ENCODE assay signal across 9 mouse cellular contexts in genomic region chr7:6156901-6157472, GRCm38 (mm10). TPM values are rescaled to one million over a fixed set of nuclear protein-coding genes. Genes with fewer than 3 reads are reported as not detected.
A peak's percentile ranks its signal among the peaks of the same experiment; 100 is the strongest.
DNase-seq lines count a peak whose midpoint lies in the region; ATAC-seq and TF ChIP-seq lines count a peak whose summit lies in the region.
"Had no signal": no experiment of that assay in that cellular context is flagged by ENCODE, and none has a peak within 500 bp of the region (broad histone marks: within the 10 kb centered on the region; RNA-seq: fewer than 3 reads in every experiment).

No protein-coding gene starts in this region.

- DNase-seq in heart, postnatal 25 days (ENCODE audit: low spot score), result no peak
- peak; percentile 92 for DNase-seq in kidney, adult 2 months
- DNase-seq in midbrain, embryonic 14.5 days, result no peak
- no peak for DNase-seq in frontal cortex, postnatal 36 days (ENCODE audit: low spot score in 2 of 2)
- DNase-seq in natural killer cell, adult 2 months (ENCODE audit: low spot score in 2 of 2), result no peak
- no peak for DNase-seq in spleen, postnatal 14 days (ENCODE audit: low spot score in 2 of 2)

- no peak for ATAC-seq in heart, embryonic 14.5 days (ENCODE audit: insufficient number of reproducible peaks, insufficient read depth, low FRiP score, low read depth)
- no peak for ATAC-seq in midbrain, embryonic 14.5 days (ENCODE audit: low FRiP score, low TSS enrichment)

- peak overlapping the region in 1 of 2 experiments; percentile 93; a peak in 3 of 4 replicates for H3K27ac ChIP-seq in heart, embryonic 14.5 days (replicated peaks in 1 of 2; ENCODE audit: control insufficient read depth in 1 of 2, insufficient read depth in 1 of 2, low read depth in 2 of 2, low read length in 2 of 2)
- no peak overlapping the region for H3K27ac ChIP-seq in cortical plate, adult 2 months (ENCODE audit: insufficient read depth, low read length)
- peak overlapping the region; percentile 87 for H3K27ac ChIP-seq in kidney, adult 2 months (ENCODE audit: insufficient read depth, low read depth, low read length)
- H3K27ac ChIP-seq in midbrain, embryonic 14.5 days (replicated peaks; ENCODE audit: low read depth, low read length), result 0 out of 2 replicates have a peak overlapping the region, but pooled peaks have one; percentile 94

- 47% methylated on average over 9 of the region's 9 CpGs for WGBS in heart, embryonic 14.5 days
- WGBS in kidney, adult 2 months, result 21% methylated on average over 9 of the region's 9 CpGs
- 72% methylated on average over 9 of the region's 9 CpGs for WGBS in midbrain, embryonic 14.5 days

- peak overlapping the region; percentile 78 for H3K4me2 ChIP-seq in heart, embryonic 14.5 days (ENCODE audit: low read length)
- peak overlapping the region; percentile 58 for H3K4me2 ChIP-seq in midbrain, embryonic 14.5 days (ENCODE audit: low read length)

- no peaks in the 10 kb centered on the region for H3K36me3 ChIP-seq in heart, embryonic 14.5 days (ENCODE audit: control insufficient read depth, insufficient read depth, low read length)
- H3K36me3 ChIP-seq in kidney, adult 2 months (ENCODE audit: control insufficient read depth, insufficient read depth, low read length), result no peaks in the 10 kb centered on the region
- no peaks in the 10 kb centered on the region for H3K36me3 ChIP-seq in midbrain, embryonic 14.5 days (ENCODE audit: control insufficient read depth, insufficient read depth, low read length)

- no peaks in the 10 kb centered on the region for H3K27me3 ChIP-seq in heart, embryonic 14.5 days (ENCODE audit: control insufficient read depth, insufficient read depth, low read length)
- no peaks in the 10 kb centered on the region for H3K27me3 ChIP-seq in kidney, adult 2 months (replicated peaks; ENCODE audit: control insufficient read depth, insufficient read depth, low read length)
- no peaks in the 10 kb centered on the region for H3K27me3 ChIP-seq in midbrain, embryonic 14.5 days (ENCODE audit: control insufficient read depth, insufficient read depth, low read length)
- H3K27me3 ChIP-seq: Patski had no signal

- H3K9me3 ChIP-seq in heart, embryonic 14.5 days (ENCODE audit: control insufficient read depth, low read length), result no peaks in the 10 kb centered on the region
- H3K9me3 ChIP-seq in midbrain, embryonic 14.5 days (ENCODE audit: control insufficient read depth, low read length), result no peaks in the 10 kb centered on the region

- intact Hi-C loops in heart, postnatal 25 days (cut with DNase I), result loop anchor here (1.0 to 10.0 kb wide), 2 partner anchors 13 to 208 kb away; partner anchors contain the start of gene Zfp78

- H3K4me1 ChIP-seq in heart, embryonic 14.5 days (ENCODE audit: control insufficient read depth in 2 of 2, insufficient read depth in 2 of 2, low read length in 2 of 2), result peaks cover 16 to 34% of the 10 kb centered on the region in 2 experiments; a peak in 3 of 4 replicates
- peaks cover 11% of the 10 kb centered on the region; the same call in 1 of the 2 replicates for H3K4me1 ChIP-seq in cortical plate, adult 2 months (ENCODE audit: control insufficient read depth, insufficient read depth, low read length)
- H3K4me1 ChIP-seq in kidney, adult 2 months (ENCODE audit: control insufficient read depth, insufficient read depth, low read length), result peaks cover 30% of the 10 kb centered on the region
- peaks cover 10% of the 10 kb centered on the region for H3K4me1 ChIP-seq in midbrain, embryonic 14.5 days (ENCODE audit: control insufficient read depth, insufficient read depth, low read length)

- H3K9ac ChIP-seq in heart, embryonic 14.5 days (ENCODE audit: low read length), result peak overlapping the region; percentile 93
- H3K9ac ChIP-seq in midbrain, embryonic 14.5 days (replicated peaks; ENCODE audit: low read length), result peak overlapping the region; percentile 93

- TF ChIP-seq POLR2A in cortical plate, adult 2 months (IDR thresholded peaks at IDR 0.05; ENCODE audit: extremely low read depth, insufficient read depth, low read length), result no peak
- TF ChIP-seq POLR2A in kidney, adult 2 months (IDR thresholded peaks at IDR 0.05; ENCODE audit: low read depth, low read length), result no peak

- peak overlapping the region; percentile 60 to 73; a peak in 2 of 4 replicates for H3K4me3 ChIP-seq in heart, embryonic 14.5 days (ENCODE audit: control insufficient read depth in 1 of 2, insufficient read depth in 1 of 2, low read depth in 1 of 2, low read length in 2 of 2)
- H3K4me3 ChIP-seq in cortical plate, adult 2 months (ENCODE audit: insufficient read depth, low read length), result peak overlapping the region; percentile 98; the same call in 1 of the 2 replicates
- peak overlapping the region; percentile 32 for H3K4me3 ChIP-seq in kidney, adult 2 months (ENCODE audit: insufficient read depth, low read depth, low read length)
- H3K4me3 ChIP-seq in midbrain, embryonic 14.5 days (replicated peaks; ENCODE audit: low read depth, low read length), result peak overlapping the region; percentile 78

- no peak for TF ChIP-seq CTCF in cortical plate, adult 2 months (IDR thresholded peaks at IDR 0.05; ENCODE audit: extremely low read depth, insufficient read depth, low read length)
- TF ChIP-seq CTCF in kidney, adult 2 months (conservative IDR thresholded peaks at IDR 0.05; ENCODE audit: insufficient read depth, insufficient read length, low read depth, low read length), result no peak

RNA-seq across cellular contexts. Expression of gene Zfp787, which starts 1.2 kb away (rescaled TPM):
- polyA plus RNA-seq in heart, embryonic 14.5 days (2014; fragmentation: Nextera tagmentation; extraction: Ambion mirVana), result 11.8 and 12.2 TPM in 2 replicates
- total RNA-seq in heart, postnatal 25 days (2021), result 10 to 100 TPM; 29.8 to 33.1 TPM
- polyA plus RNA-seq in cortical plate, adult 2 months (2012; rRNA removed), result 37.4 and 37.9 TPM in 2 replicates
- polyA plus RNA-seq in kidney, adult 2 months (2012; rRNA removed), result 54.2 and 66.1 TPM in 2 replicates
- 12.0 and 19.1 TPM in 2 replicates for polyA plus RNA-seq in midbrain, embryonic 14.5 days (2014; fragmentation: Nextera tagmentation; extraction: Ambion mirVana)

RNA-seq across cellular contexts. Expression of gene Zfp444, which starts 15.0 kb away (rescaled TPM):
- polyA plus RNA-seq in heart, embryonic 14.5 days (2014; fragmentation: Nextera tagmentation; extraction: Ambion mirVana), result 29.3 and 31.4 TPM in 2 replicates
- total RNA-seq in heart, postnatal 25 days (2021), result 10 to 100 TPM; 10.2 to 16.8 TPM
- polyA plus RNA-seq in cortical plate, adult 2 months (2012; rRNA removed), result 53.5 and 56.1 TPM in 2 replicates
- polyA plus RNA-seq in kidney, adult 2 months (2012; rRNA removed), result 47.1 and 65.2 TPM in 2 replicates
- polyA plus RNA-seq in midbrain, embryonic 14.5 days (2014; fragmentation: Nextera tagmentation; extraction: Ambion mirVana), result 82.8 and 94.7 TPM in 2 replicates

RNA-seq across cellular contexts. Expression of gene Galp, which starts 39.9 kb away (rescaled TPM):
- not detected in 2 replicates for polyA plus RNA-seq in heart, embryonic 14.5 days (2014; fragmentation: Nextera tagmentation; extraction: Ambion mirVana)
- not detected for total RNA-seq in heart, postnatal 25 days (2021)
- not detected in 2 replicates for polyA plus RNA-seq in cortical plate, adult 2 months (2012; rRNA removed)
- polyA plus RNA-seq in kidney, adult 2 months (2012; rRNA removed), result not detected in 2 replicates
- polyA plus RNA-seq in midbrain, embryonic 14.5 days (2014; fragmentation: Nextera tagmentation; extraction: Ambion mirVana), result not detected in 2 replicates
- polyA plus RNA-seq: Patski had no signal

Comparison
In these comparisons a context has a peak if more than half of its experiments do, and no peak if none do; other contexts are left out.
1. H3K4me3 ChIP-seq: peak in every context shown above with its lines; median percentile 98 in cortical plate, adult 2 months; 78 in midbrain, embryonic 14.5 days; 66 in heart, embryonic 14.5 days; 32 in kidney, adult 2 months.